Mouse (Mus musculus): ENCODE measurements around the gene S100a6. TPM values are rescaled to one million over a fixed set of nuclear protein-coding genes. Genes with fewer than 3 reads are reported as not detected.

S100a6 gene
- 10 to 100 TPM; 71.7 to 72.5 TPM for total RNA-seq (2021)
- long read RNA-seq, experiment 1, transcript S100a6-201 (3 exons, 731 nt): major isoform, 16 of 21 reads
- long read RNA-seq, experiment 1, partial matches to known transcripts: 5 of 21 reads
- long read RNA-seq, experiment 1, other reads (novel, unspliced or antisense): 0 of 21 reads
- long read RNA-seq, experiment 2, transcript S100a6-201 (3 exons, 731 nt): major isoform, 15 of 17 reads
- long read RNA-seq, experiment 2, partial matches to known transcripts: 1 of 17 reads
- long read RNA-seq, experiment 2, other reads (novel, unspliced or antisense): 1 of 17 reads

DNA sequence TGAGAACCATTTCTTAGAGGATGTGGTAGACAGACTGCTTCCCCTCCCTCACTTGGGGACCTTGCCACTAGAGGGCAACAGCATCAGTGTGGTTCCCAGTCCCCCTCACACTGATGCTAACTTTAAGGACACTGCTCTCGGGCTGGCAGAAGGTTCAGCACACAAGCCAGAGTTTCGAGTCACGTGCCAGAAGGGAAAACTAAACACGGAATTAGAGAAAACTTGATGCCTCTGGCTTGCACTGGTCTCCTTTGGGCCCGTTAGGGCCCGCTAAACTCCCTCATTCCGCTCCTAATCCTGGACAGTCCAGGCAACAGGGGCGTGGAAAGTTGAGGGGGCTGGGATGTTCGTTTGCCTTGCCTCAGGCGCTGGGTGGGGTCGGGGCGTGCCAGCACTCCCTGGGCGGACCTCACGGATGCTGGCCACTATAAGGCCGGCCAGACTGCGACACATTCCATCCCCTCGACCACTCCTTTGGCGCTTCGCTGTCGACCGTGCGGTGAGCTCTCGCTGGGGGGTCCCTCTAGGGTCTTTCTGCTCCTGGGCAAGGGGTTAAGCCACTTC, at the start of gene S100a6:
S100a6 (plus strand) TSS at position 155 of the 564 bp plus-strand sequence.
- DNase-seq (ENCODE audit: low spot score in 2 of 2): no peak

GRCm38 (mm10) chr3:90574691-90575090, 38.0 kb upstream of the S100a6 start:
- DNase-seq (ENCODE audit: low spot score in 2 of 2): no peak

DNA sequence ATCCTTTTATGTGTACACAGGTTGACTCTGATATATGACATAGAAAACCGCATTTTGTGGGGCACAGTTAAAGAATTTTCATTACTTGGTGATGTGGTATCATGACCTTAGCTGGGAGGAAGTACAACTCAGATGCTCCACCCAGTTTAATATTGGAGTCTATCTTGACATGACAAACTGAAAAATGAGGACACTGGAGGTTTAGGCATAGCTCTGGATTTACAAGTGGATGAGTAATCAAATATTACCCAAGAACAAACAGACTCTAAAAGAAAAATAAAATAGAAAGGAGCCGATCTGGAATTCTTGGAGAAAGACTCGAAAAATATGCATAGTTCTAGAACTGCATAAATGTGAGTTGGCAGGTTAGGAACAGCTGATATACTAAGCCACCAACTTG, 37.4 kb upstream of the S100a6 start:
- DNase-seq (ENCODE audit: low spot score in 2 of 2): no peak

DNA sequence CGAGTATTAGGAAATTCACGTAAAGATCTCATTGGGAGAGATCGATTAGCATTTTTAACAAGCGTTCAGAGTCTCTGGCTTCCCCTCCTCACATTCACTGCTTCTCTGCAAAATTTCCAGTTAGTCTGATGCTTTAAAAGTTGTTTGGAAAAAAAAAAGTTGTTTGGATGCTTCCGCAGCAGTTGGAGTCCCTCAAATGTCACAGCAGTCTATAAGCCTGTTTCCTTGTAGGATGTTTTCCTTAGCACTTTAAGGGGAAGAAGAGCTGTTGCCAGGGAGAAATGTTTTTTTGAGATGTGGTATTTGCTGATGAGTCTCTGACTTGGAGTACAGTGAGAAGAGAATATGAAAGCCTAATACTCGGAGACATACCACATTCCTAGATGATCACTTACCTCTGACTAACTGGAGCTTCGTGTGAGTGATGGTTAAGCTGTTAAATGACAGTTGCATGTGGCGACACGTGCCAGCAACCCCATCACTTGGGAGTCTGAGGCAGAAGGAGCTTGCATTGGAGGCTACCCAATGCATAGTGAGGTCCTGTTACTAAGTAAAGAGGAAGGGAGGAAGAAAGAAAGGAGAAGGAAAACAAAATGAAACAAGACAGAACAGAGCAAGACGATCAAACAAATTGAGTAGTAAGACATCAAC, 36.2 kb upstream of the S100a6 start:
- DNase-seq (ENCODE audit: low spot score in 2 of 2): no peak

- DNase-seq (ENCODE audit: low spot score in 2 of 2): no peak
Observed at GRCm38 (mm10) chr3:90579433-90579832, 33.2 kb upstream of the S100a6 start.

DNA sequence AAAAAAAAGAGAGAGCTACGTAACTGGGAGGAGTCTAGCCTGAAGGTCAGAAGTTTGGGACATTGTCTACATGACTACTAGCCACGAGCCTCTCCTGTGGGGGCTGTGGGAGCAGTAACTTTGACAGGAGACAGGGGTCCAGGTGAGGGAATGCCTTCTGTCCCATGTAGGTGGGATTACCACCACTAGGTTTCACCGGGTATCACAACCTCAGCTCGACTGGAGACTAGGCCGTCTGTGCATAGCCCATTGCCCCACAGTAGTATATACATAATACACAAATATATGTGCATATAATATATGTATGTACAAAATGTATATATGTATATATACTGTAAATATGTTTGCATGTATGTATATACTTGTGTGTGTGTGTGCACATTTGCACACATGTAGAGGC, 31.5 kb upstream of the S100a6 start:
- no peak for DNase-seq (ENCODE audit: low spot score in 2 of 2)

DNA sequence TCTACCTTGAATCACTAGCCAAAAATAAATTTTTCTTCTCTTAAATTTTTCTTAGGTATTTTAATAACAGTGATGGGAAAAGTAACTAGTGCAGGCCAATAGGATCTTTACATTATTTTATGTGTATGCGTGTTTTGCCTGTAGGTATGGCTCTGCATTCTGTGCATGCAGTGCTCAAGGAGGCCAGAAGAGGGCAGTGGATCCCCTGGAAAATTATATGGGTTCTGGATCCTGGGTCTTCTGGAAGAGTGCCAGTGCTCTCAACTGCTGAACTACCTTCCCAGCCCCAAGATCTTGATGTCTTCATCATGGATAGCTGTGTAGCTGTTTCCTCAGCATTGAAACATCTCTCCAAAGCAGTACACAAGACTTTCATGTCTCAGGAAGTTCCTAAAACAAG, 30.5 kb upstream of the S100a6 start:
- DNase-seq (ENCODE audit: low spot score in 2 of 2): no peak

- DNase-seq (ENCODE audit: low spot score in 2 of 2): no peak
Observed at GRCm38 (mm10) chr3:90582556-90582955, 30.1 kb upstream of the S100a6 start.

GRCm38 (mm10) chr3:90583893-90584292, 28.8 kb upstream of the S100a6 start:
- DNase-seq (ENCODE audit: low spot score in 2 of 2): no peak

- peak in 1 of 2 experiments; percentile 43 for DNase-seq (ENCODE audit: low spot score in 2 of 2)
Observed at GRCm38 (mm10) chr3:90585595-90585994, 27.1 kb upstream of the S100a6 start.

DNA sequence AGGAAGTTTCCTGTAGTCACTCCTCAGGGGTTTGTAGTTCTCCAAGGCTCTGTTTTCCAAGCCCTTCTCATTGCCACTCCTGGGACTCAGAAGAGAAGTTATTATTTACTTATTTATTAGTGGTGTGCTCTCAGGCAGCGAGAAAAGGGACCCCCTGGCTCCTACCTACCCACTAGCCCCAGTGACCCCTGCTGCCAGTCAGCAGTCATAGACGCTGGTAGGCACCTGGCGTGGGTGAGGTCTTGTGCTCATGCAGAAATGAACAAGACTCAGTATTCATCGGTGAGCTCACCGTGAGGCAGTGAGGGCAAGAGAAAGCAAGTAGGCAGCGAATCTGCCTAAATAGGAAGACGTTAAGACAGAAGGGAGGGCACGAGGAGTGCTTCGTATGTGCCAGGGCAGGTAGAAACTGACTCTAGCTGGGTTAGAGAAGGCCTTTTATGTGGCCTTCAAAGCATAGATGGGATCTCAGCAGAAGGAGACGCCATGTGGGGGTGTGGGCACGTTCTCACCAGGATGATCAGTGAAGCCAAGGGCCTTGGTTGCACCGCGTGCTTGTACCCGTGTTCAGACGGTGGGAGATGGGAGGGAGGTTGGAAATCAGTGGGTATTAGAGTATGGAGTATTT, 26.6 kb upstream of the S100a6 start:
- DNase-seq (ENCODE audit: low spot score in 2 of 2): no peak

GRCm38 (mm10) chr3:90586906-90587305, 25.8 kb upstream of the S100a6 start:
- DNase-seq (ENCODE audit: low spot score in 2 of 2): peak; percentile 27 to 40

DNA sequence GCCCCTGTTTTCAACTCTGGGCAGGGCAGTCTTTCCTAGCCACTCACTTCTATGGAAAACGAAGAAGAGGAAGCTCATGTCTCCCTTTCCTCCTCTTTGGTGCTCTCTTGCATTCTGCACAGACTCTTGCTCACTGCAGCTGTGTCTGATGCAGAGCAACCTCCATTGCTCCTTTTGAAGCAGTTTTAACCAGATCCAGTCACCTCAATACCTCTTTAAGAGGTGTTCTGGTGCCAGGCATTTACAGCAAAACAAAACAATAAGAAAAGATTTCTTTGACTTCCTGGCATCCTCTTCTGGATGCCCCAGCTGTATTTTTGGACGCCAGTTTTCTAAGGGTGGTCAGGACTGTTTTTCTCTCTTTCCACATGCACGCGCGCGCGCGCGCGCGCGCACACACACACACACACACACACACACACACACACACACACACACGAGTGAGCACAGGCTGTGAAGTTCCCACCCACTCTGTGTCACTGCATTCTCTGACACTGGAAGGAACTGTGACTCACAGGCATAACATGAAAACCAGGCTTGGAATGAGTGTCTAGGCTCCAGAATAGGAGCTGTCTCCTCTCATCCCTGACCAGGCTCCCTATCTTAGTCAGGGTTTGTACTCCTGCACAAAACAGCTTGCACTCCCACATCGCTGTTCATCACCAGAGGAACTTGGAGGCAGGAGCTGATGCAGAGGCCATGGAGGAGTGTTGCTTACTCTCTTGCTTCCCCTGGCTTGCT, 25.2 kb upstream of the S100a6 start:
- no peak for DNase-seq (ENCODE audit: low spot score in 2 of 2)

DNA sequence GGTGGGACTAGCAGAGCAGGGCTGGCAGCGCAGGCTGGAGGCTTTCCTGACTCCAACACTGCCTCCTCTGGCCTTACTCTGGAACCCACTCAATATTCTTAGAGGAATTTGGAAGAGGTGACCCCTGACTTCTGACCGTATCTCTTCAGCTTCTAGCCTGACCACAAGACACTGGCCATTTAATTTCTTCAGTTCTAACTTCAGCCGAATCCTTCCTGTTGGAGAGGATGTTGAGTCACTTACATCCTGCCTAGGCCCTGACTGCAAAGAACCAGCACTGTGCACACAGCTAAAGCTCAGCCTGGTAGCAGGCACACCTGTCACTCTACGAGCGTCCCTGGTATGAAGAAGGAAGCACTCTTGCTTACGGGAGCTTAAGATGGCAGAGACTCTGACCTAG, 23.3 kb upstream of the S100a6 start:
- no peak for DNase-seq (ENCODE audit: low spot score in 2 of 2)

- DNase-seq (ENCODE audit: low spot score in 2 of 2): no peak
Observed at GRCm38 (mm10) chr3:90589947-90590346, 22.7 kb upstream of the S100a6 start, which contains the start of gene S100a2. Gene S100a2 (plus strand): TSS chr3:90590247.

DNA sequence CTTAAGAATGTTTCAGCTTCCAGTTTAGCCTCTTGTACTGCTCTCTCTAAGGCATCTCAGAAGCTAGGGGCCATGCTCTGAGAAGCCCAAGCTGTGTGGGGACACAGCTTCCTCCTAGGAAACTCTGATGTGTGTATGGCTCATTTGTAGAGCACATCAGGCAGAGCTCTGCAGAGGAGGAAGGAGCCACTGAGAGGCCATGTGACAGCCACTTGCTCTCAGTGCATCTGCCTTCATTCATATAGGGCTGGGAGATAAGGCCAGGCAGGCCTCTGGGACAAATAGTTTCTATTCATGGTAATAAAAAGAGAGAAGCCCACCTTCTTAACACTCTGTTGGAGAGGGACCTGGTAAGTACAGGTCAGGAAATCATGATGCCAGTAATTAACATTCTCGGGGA, 18.2 kb upstream of the S100a6 start:
- no peak for DNase-seq (ENCODE audit: low spot score in 2 of 2)

GRCm38 (mm10) chr3:90595556-90595955, 17.1 kb upstream of the S100a6 start:
- no peak for DNase-seq (ENCODE audit: low spot score in 2 of 2)

GRCm38 (mm10) chr3:90596810-90597209, 15.9 kb upstream of the S100a6 start:
- DNase-seq (ENCODE audit: low spot score in 2 of 2): no peak

DNA sequence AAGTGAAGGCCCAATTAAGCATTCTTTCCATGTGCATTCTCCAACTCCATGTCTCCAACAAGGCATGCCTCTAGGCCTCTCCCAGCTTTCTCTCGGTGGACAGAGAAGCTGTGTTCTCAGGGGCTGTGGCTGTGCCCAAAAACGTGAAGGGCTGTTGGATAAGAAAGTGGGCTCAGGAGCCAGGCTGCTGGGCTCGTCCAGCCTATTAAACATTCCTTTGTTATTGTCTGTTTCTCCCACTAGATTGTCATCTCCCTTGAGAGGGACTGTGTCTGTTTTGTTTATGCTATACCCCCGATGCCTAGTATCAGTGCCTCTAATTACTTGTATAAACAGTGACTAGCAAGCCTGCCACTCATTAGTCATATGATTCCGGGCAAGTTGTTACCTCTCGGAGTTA, 14.9 kb upstream of the S100a6 start:
- no peak for DNase-seq (ENCODE audit: low spot score in 2 of 2)

DNA sequence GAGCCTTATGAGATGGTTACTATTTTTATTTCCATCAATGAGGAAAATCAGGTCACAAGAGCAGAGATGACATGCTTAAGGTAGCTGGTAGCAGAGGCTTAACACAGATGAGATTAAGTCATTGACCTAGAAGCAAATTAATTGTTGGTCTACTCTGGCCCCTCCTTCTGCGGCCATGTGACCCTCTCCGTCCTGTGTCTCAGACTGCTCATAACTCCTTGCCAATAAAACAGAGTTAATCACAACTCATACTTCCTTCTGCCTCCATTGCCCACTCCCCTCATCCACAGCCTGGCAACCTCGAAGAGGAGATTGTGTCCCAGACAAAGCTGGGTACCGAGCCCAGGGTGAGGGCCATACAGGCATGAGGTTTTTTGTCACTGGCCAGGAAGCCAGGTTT, 14.5 kb upstream of the S100a6 start:
- no peak for DNase-seq (ENCODE audit: low spot score in 2 of 2)

DNA sequence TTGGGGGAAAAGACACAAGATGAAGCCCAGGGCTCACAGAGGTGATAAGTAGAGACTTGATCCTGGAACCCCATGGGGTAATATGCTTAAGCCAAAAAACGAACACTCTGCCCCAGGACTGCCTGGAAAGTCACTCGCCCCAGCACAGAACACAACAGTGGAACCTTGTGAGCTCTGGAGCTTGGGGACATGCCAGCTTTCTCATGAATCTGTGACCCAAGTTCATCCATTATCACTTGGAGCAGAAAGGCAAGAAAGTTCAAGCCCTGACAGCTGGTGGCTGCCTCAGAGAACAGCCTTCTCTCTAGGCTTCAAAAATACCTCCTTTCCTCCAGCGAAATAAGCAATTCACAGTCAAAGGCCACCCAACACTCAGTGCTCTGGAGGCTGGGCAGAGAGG, 13.3 kb upstream of the S100a6 start:
- DNase-seq (ENCODE audit: low spot score in 2 of 2): no peak

Data from adrenal gland, postnatal 4 days (tissue).